Mouse (Mus musculus) heart, embryonic 16.5 days (tissue): Measurements from ENCODE around the gene Ccdc85b. TPM values are rescaled to one million over a fixed set of nuclear protein-coding genes. Genes with fewer than 3 reads are reported as not detected.

Experiments
- ATAC-seq: fragments of 200-750 bp; cut with Nextera tagmentation; replicated peaks from 2 replicates; pipeline ENCODE4 v1.8.0; 2017; ENCODE audit warnings: moderate number of reproducible peaks; ENCODE audit not compliant: insufficient read depth, low FRiP score; ENCODE audit errors: extremely low read depth
- H3K27ac ChIP-seq: fragments of 300-500 bp; sonication (generic); 2 replicates; pipeline ENCODE4 v1.5.1; 2014; ENCODE audit warnings: mild to moderate bottlenecking, low read length, control low read depth, moderate library complexity
- H3K27me3 ChIP-seq: fragments of 300-500 bp; sonication (generic); 2 replicates; pipeline ENCODE4 v1.6.1; 2014; ENCODE audit warnings: low read length, mixed read lengths; ENCODE audit not compliant: control insufficient read depth, insufficient read depth
- H3K36me3 ChIP-seq: fragments of 300-500 bp; sonication (generic); 2 replicates; pipeline ENCODE4 v1.6.1; 2014; ENCODE audit not compliant: control insufficient read depth, insufficient read depth
- H3K4me1 ChIP-seq: fragments of 300-500 bp; sonication (generic); 2 replicates; pipeline ENCODE4 v1.6.1; 2014; ENCODE audit warnings: low read length, mixed read lengths; ENCODE audit not compliant: control insufficient read depth, insufficient read depth
- H3K4me2 ChIP-seq: fragments of 300-500 bp; sonication (generic); 2 replicates; pipeline ENCODE4 v1.6.1; 2014; ENCODE audit warnings: low read depth, mild to moderate bottlenecking, control low read depth, low read length
- H3K4me3 ChIP-seq: fragments of 300-500 bp; sonication (generic); 2 replicates; pipeline ENCODE4 v1.5.1; 2014; ENCODE audit warnings: mild to moderate bottlenecking, control low read depth, low read length
- H3K9ac ChIP-seq: fragments of 300-500 bp; sonication (generic); 2 replicates; pipeline ENCODE4 v1.6.1; 2014; ENCODE audit warnings: low read length, control low read depth
- H3K9me3 ChIP-seq: fragments of 300-500 bp; sonication (generic); replicated peaks from 2 replicates; pipeline ENCODE4 v1.6.1; 2016; ENCODE audit warnings: low read length; ENCODE audit not compliant: control insufficient read depth
- WGBS: fragments of 180-500 bp; shearing (Covaris S2); extraction: QIAGEN DNeasy Blood & Tissue Kit; methylation state at CpG from one replicate; pipeline ENCODE4 v1.1.7; 2014; 5-methylcytosine and 5-hydroxymethylcytosine counted together
- polyA plus RNA-seq: library from polyadenylated mRNA; unstranded; fragments of >200 nt; fragmentation: Nextera tagmentation; extraction: Ambion mirVana; gene quantifications from 2 replicates; pipeline ENCODE4 v1.2.1, GENCODE M21; 2015

Ccdc85b gene
- polyA plus RNA-seq, 1 experiment from 2014 or later, result 7.6 TPM

GRCm38 (mm10) chr19:5424782-5425741 is 32.6 kb downstream of the Ccdc85b start, which contains the start of the genes Drap1 and AI837181:
TSS of gene Drap1 (minus strand) at chr19:5424979.
TSS of gene AI837181 (plus strand) at chr19:5425144.
- Histone ChIP-seq H3K9me3 (no peaks in the 10 kb centered on the region), H3K9ac (peak within 1 kb of the TSS; percentile 97), H3K4me3 (peak within 1 kb of the TSS; percentile 90), H3K4me2 (peak within 1 kb of the TSS; percentile 87), H3K27ac (peak within 1 kb of the TSS; percentile 94), H3K36me3 (peaks cover 18% of the 10 kb centered on the region), H3K27me3 (no peaks in the 10 kb centered on the region), H3K4me1 (peaks cover 25% of the 10 kb centered on the region)
- peak; percentile 88 for ATAC-seq
- under 1% methylated on average over 85 of the region's 87 CpGs for WGBS

- Histone ChIP-seq H3K4me1 (peaks cover 23% of the 10 kb centered on the region), H3K27me3 (no peaks in the 10 kb centered on the region), H3K27ac (peak overlapping the region; percentile 94), H3K4me3 (peak overlapping the region; percentile 90), H3K36me3 (peaks cover 21% of the 10 kb centered on the region), H3K4me2 (peak overlapping the region; percentile 81), H3K9me3 (no peaks in the 10 kb centered on the region), H3K9ac (peak overlapping the region; percentile 88)
- WGBS, result under 1% methylated on average over 40 of the region's 48 CpGs
- peak; percentile 66 for ATAC-seq
Measured at GRCm38 (mm10) chr19:5424092-5424781, 33.5 kb downstream of the Ccdc85b start.

GRCm38 (mm10) chr19:5423561-5423960 is 34.1 kb downstream of the Ccdc85b start:
- Histone ChIP-seq H3K27me3 (no peaks in the 10 kb centered on the region), H3K4me3 (peak overlapping the region; percentile 90), H3K4me2 (peak overlapping the region; percentile 81), H3K27ac (peak overlapping the region; percentile 94), H3K36me3 (peaks cover 23% of the 10 kb centered on the region), H3K9ac (peak overlapping the region; percentile 88), H3K4me1 (peaks cover 23% of the 10 kb centered on the region), H3K9me3 (no peaks in the 10 kb centered on the region)
- no peak for ATAC-seq
- 54% methylated on average over 12 of the region's 12 CpGs for WGBS

GRCm38 (mm10) chr19:5422895-5423443 is 34.7 kb downstream of the Ccdc85b start:
- no peaks in the 10 kb centered on the region for H3K27me3 ChIP-seq
- H3K27ac ChIP-seq, result no peak overlapping the region
- no peak overlapping the region; the same call in 1 of the 2 replicates for H3K4me3 ChIP-seq
- peak overlapping the region; percentile 81 for H3K4me2 ChIP-seq
- peaks cover 23% of the 10 kb centered on the region for H3K36me3 ChIP-seq
- H3K9me3 ChIP-seq, result no peaks in the 10 kb centered on the region
- H3K9ac ChIP-seq, result no peak overlapping the region; the same call in 1 of the 2 replicates
- peaks cover 23% of the 10 kb centered on the region for H3K4me1 ChIP-seq
- WGBS, result 83% methylated on average over 9 of the region's 9 CpGs
- no peak for ATAC-seq

- Histone ChIP-seq H3K4me2 (no peak overlapping the region), H3K4me3 (no peak overlapping the region), H3K9me3 (no peaks in the 10 kb centered on the region), H3K4me1 (peaks cover 23% of the 10 kb centered on the region), H3K36me3 (peaks cover 20% of the 10 kb centered on the region), H3K27ac (no peak overlapping the region), H3K9ac (no peak overlapping the region), H3K27me3 (no peaks in the 10 kb centered on the region)
- WGBS, result 84% methylated on average over 10 of the region's 10 CpGs
- ATAC-seq, result no peak
Measured at GRCm38 (mm10) chr19:5422267-5422666, 35.4 kb downstream of the Ccdc85b start.

- Histone ChIP-seq H3K36me3 (peaks cover 18% of the 10 kb centered on the region), H3K9ac (no peak overlapping the region), H3K27me3 (no peaks in the 10 kb centered on the region), H3K4me3 (no peak overlapping the region), H3K9me3 (no peaks in the 10 kb centered on the region), H3K4me1 (peaks cover 22% of the 10 kb centered on the region), H3K27ac (no peak overlapping the region), H3K4me2 (no peak overlapping the region)
- no peak for ATAC-seq
- 82% methylated on average over 5 of the region's 5 CpGs for WGBS
Measured at GRCm38 (mm10) chr19:5421784-5422183, 35.9 kb downstream of the Ccdc85b start.

- Histone ChIP-seq H3K9ac (no peak overlapping the region), H3K9me3 (no peaks in the 10 kb centered on the region), H3K27ac (no peak overlapping the region), H3K4me3 (no peak overlapping the region), H3K4me1 (peaks cover 11% of the 10 kb centered on the region), H3K36me3 (peaks cover 10% of the 10 kb centered on the region; the same call in 1 of the 2 replicates), H3K27me3 (no peaks in the 10 kb centered on the region), H3K4me2 (no peak overlapping the region)
- no peak for ATAC-seq
- 87% methylated on average over 6 of the region's 6 CpGs for WGBS
Measured at GRCm38 (mm10) chr19:5420579-5420978, 37.1 kb downstream of the Ccdc85b start.

- Histone ChIP-seq H3K9ac (no peak overlapping the region), H3K36me3 (peaks cover 10% of the 10 kb centered on the region; the same call in 1 of the 2 replicates), H3K27ac (no peak overlapping the region), H3K4me3 (no peak overlapping the region), H3K27me3 (no peaks in the 10 kb centered on the region), H3K4me1 (peaks cover 11% of the 10 kb centered on the region), H3K4me2 (no peak overlapping the region), H3K9me3 (no peaks in the 10 kb centered on the region)
- WGBS, result 85% methylated on average over 9 of the region's 9 CpGs
- ATAC-seq, result no peak
Measured at GRCm38 (mm10) chr19:5419630-5420029, 38.1 kb downstream of the Ccdc85b start.
